Mouse (Mus musculus) embryo, embryonic 11 days (tissue): ENCODE data around the gene Fam184a.

Experiments
- DNase-seq: peaks from one replicate; pipeline ENCODE4 v3.0.0-alpha.2; 2015

Fam184a gene

DNA sequence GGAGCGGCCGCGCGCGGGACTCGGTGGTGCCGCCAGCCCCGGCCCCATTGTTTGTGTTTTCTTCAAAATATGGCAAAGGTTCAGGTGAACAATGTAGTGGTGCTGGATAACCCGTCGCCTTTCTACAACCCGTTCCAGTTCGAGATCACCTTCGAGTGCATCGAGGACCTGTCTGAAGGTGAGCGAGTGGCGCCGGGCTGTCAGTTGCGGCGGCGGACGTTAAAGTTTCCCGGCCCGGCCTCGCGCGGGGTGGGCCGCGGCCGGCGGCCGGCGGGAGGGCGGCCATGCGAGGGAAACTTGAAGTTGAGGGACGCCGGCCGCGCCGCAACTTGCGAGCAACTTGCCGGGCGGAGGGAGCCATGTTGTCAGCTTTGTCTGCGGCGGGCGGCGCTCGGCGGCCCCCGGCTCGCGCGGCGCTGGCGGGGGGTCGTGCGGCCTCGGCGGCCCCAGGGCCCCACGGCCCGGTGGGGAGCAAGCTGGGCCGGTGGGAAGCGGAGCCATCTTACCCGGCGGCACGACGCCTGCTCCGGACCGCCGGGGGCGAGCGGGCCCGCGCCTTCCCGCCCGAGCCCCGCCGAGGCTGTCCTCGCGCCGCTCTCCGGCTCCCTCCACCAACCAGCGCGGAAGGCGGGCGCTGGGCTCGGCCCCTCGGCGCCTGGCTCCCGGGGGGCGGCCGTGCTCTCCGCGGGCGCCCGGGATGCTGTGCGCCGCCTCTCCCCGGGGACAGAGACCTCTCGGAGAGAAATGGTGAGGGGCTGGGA lies 153.6 kb downstream of the Fam184a start:
- DNase-seq: peak; percentile 67

DNA sequence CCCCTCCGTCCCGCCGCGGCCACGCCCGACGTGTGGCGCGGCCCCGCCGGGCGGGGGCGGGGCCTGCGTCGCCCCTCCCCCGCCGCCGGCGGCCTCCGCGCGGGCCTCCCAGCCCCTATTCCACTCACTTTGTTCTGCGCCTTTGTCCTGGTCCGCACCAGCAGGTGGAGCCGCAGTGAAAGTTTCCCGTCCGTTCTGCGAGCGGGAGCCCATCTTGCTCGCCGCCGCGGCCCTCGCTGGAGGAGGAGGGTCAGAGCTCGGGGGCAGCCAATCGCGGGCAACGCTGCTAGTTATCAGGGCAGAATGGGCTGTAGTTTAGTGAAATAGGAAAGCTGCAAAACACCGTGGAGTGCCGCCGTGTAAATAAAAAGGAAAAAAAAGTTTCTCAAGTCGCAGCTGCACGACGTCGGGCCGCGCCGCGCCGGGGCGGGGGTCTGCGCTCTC lies 154.2 kb downstream of the Fam184a start, which contains the start of gene Asf1a:
Asf1a (plus strand) TSS at position 81 of the 444 bp plus-strand sequence.
- peak; percentile 97 for DNase-seq

DNA sequence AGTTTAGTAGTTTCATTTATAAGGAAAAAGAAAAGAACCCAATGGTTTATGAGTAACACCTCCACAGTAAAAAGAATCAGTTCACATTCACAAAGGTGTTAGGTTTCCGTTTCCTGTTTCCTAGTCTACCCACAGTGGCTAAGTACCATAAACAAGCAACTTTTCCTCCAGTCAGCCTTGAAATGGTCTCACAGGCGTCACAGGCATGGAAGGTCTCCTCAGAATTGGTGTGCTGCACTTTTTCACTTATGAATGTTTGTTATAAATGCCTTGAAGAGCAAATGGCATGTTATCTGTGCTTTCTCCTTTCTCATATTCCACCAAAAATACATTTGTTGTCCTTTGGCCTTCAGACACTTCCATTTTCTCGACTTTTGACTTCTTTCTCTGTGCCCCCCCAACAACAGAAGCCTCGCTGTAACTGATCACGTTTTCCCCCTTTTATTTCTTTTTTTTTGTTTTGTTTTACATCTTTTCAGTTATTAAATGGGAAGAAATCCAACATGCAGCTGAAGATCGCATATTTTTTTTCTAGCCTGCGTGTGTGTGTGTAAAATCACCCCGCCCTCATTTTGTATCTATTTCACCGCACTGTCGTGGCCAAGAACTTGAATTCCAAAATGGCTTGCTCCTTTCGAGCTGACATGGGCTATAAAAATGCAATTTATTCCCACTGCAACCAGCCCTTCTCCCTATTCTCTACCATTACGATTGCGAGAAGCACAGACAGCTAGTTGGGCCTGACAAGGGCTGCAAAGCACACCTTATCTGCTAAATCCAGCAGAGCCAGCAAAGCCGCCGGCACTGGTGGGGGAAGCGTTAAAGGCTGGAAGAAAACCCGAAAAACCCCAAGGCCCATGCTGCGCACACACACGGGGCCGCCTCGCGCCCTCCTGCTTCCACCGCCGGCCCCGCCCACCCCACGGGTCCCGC lies 154.9 kb downstream of the Fam184a start:
- DNase-seq: peak; percentile 28

DNA sequence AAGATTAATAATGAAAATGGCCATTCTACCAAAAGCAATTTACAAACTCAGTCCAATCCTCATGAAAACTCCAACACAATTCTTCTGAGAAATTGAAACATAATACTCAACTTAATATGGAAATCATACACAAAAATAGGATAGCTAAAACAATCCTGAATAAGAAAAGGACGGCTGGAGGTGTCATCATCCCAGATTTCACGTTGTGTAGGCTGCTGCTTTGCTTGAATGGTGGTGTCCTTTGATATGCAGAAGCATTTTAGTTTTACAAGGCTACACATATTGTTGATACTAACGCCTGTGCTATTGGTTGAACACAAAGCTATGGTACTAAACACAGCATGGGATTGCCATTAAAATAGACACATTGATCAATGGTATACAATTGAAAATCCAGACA lies 165.1 kb downstream of the Fam184a start:
- no peak for DNase-seq
